Mouse (Mus musculus) frontal cortex, adult 2 months (tissue): ENCODE results near the gene Abcg1. TPM values are rescaled to one million over a fixed set of nuclear protein-coding genes. Genes with fewer than 3 reads are reported as not detected.

ENCODE experiments used
- DNase-seq, 2 experiments: peaks; one replicate each; pipeline ENCODE4 v3.0.0; 2022; ENCODE audit warnings: low spot score in 1 of 2; ENCODE audit errors: extremely low spot score in 1 of 2
- polyA plus RNA-seq: library from polyadenylated mRNA; depleted of rRNA; stranded (reverse); fragments of >200 nt; gene quantifications from 2 replicates; pipeline ENCODE4 v1.2.3, GENCODE M21; 2012

Gene Abcg1
- polyA plus RNA-seq, 1 experiment = 29.5 TPM

DNA sequence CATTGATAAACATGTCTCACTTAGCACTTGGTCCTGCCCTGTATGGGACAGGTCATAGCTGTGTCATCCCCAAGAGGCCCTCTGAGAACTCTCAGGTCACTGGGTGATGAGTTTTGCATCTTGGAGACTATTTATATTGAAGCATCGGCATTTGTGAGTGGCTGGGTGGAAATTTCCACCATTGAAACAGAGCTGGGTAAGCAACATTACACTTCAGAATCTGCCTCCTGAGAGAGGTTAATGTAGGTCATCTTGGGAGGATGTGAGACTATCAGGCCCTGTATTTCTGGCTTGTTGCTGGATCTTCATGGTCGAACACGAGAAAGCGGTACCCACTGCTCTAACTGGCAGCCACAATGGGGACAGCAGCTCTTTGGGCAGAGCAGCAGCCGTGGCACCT is 18.0 kb downstream of the Abcg1 start:
- no peak for DNase-seq

GRCm38 (mm10) chr17:31077561-31077960 is 20.1 kb downstream of the Abcg1 start:
- no peak for DNase-seq

- DNase-seq = no peak
These were observed 21.1 kb downstream of the Abcg1 start for GRCm38 (mm10) chr17:31078581-31078980.

DNA sequence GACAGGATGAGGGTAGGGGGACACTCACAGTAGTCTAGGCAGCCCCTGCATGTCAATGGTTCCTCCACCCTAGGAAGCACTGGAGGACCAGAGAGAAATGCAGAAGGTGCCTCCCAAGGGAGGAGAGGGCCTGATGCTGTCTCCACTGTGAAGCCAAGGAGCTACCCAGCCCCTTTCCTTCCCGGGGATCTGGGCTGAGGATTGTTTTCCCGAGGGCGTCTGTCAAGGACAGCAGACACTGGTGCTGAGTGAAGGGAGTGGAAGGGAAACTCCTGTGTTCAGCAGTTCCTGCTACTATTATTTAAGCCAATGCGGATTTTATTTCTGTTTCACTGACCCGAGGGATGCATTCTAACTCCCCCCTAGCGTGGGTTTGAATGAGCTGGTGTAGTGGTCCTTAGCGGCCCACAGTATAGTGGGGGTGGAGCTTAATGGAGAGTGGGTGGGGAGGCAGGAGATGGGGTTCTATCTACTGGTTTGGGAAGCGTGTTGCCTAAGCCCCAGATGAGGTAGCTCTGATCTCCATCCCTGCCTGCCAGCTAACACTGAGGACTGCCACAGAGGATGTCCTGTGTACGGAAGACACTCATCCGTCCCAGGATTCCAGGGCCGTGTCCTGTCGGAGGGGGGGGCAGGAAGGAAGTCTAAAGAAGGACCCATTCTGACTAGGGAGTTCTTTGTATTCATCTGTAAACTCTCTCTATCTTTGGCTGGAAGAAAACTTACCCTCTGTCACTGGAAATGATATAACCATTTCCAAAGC is 21.8 kb downstream of the Abcg1 start:
- no peak for DNase-seq

- DNase-seq = no peak
These were observed 25.0 kb downstream of the Abcg1 start for GRCm38 (mm10) chr17:31082296-31083078.

DNA sequence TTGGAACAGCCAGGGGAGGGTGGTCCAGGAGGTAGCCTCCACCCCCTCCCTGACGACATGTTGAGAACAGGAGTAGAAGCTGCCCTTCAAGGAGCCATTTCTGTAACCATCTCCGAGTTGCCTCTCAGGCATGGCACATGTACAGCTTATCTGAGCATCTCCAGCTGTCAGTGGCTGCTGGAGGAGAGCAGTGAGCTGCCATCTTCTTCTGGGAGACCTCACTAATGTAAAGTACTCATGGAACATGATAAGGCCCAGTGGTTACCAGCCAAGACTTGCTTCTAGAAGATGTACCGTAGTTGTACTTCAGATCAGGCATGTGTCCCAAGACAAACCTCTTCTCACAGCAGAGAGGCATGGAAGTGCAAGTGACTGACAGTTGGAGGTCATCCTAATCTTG is 28.0 kb downstream of the Abcg1 start:
- DNase-seq = no peak

DNA sequence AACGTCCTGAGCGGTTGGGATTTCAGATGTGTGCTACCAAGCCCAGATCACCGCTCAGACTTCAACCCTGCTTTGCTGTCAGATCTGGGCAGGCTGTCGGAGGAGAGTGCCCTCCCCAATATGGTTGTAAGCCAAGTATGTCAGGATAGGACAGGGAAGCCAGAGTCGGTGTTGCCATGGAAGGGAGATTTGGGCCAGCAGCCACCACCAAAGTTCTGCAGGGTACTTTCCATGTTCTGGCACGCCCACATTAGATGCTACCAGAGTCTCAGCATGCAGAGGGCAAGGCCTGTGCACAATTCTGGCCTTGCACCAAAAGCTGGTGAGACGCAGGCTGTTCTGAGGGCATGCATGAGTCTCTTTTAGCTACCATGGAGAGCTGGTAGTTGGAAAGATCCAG is 28.7 kb downstream of the Abcg1 start:
- DNase-seq = no peak

- DNase-seq = no peak
These were observed 31.2 kb downstream of the Abcg1 start for GRCm38 (mm10) chr17:31088711-31089110.

DNA sequence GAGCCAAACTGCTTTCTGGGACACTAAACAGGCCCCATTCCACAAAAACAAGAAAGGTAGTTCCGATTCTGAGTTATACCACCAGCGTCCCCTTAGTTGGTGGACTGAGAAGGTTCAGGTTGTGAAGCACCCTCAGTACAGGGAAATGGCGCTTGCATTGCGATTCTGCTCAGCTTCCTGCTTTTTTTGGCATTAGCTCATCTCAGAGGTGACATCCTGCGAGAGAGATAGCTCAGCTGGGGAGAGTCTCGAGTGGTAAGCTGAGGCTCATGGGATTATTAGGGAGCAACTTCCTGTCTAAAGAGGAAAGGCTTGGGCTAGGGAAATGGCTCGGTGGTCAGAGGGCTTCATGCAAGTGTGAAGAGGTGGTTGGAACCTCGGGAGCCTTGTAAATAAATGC is 32.4 kb downstream of the Abcg1 start:
- DNase-seq = no peak

- DNase-seq = no peak
These were observed 33.7 kb downstream of the Abcg1 start for GRCm38 (mm10) chr17:31091023-31091735.

- DNase-seq = no peak
These were observed 37.3 kb downstream of the Abcg1 start for GRCm38 (mm10) chr17:31094781-31095180.

- DNase-seq = no peak
These were observed 38.1 kb downstream of the Abcg1 start for GRCm38 (mm10) chr17:31095570-31095969.

GRCm38 (mm10) chr17:31096893-31097292 is 39.4 kb downstream of the Abcg1 start:
- DNase-seq = no peak

DNA sequence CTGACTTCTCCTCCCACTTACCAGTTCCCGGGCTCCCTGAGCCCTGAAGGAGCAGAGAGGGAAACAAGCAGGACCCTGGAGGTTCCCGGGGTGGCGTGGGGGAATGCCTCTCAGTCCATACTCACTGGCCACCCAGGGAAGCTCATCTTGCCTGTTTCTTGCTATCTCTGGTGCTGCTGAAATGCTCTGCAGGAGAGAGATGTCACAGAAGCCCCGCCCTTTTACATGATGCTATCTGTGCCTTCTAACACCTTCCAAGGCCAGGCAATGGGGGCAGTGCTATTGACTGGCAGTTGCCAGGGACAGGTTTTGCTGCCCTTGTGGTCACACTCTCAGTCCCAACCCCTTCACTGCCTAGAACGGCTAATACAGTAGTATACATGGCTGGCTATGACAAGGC is 41.3 kb downstream of the Abcg1 start:
- DNase-seq = no peak

- DNase-seq = no peak
These were observed 45.6 kb downstream of the Abcg1 start for GRCm38 (mm10) chr17:31103007-31103570.

DNA sequence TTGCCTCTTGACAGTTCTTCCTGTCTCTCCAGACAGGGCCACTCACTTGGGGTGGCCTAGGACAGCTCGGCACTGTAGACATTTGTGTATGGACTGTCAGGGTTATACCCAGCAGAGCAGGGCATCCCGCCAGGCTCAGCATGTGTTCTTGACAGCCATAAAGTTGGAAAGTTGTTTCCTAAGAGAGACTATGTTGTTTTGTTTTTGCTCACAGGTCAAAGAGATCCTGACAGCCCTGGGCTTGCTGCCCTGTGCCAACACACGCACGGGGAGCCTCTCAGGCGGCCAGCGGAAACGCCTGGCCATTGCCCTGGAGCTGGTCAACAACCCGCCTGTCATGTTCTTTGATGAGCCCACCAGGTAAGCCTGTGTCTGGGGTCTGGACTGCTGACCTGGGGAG is 46.3 kb downstream of the Abcg1 start:
- DNase-seq = no peak

GRCm38 (mm10) chr17:31108388-31108787 is 50.9 kb downstream of the Abcg1 start:
- DNase-seq = no peak

- no peak for DNase-seq
These were observed 55.8 kb downstream of the Abcg1 start for GRCm38 (mm10) chr17:31113191-31113856.

GRCm38 (mm10) chr17:31116063-31116462 is 58.6 kb downstream of the Abcg1 start:
- DNase-seq = no peak

DNA sequence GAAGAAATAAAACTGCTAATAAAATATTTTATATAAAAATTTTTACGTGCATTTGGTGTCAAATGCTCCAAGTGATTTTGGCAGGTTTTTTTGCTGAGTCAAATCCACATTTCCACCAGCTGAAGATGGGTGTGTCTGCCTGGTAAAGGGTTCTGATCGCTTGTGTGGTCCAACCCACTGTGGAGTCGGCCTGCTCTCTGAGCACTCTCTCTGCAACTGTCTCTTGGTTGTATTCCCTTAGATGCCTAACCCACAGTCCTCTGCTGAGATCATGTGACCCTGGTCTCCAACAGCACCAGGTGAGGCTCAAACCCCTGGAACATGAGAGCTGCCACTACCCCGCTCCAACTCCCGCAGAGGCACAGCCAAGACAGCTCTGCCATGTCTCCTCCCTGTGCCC is 60.5 kb downstream of the Abcg1 start:
- DNase-seq = no peak

GRCm38 (mm10) chr17:31119429-31119828 is 62.0 kb downstream of the Abcg1 start:
- DNase-seq = peak; percentile 61 to 90
